Mouse (Mus musculus): ENCODE measurements around the gene Gm45785. TPM values are rescaled to one million over a fixed set of nuclear protein-coding genes. Genes with fewer than 3 reads are reported as not detected.

The Gm45785 gene
- polyA plus RNA-seq, 1 experiment from 2014 or later: not detected

GRCm38 (mm10) chr7:140856785-140857549 lies 836 bp upstream of the Gm45785 start, which contains the start of gene Ric8a:
Gene Ric8a, plus strand, starts transcription at chr7:140856957.
- H3K4me1 ChIP-seq (replicated peaks): peaks cover 40% of the 10 kb centered on the region
- H3K36me3 ChIP-seq: peaks cover 61% of the 10 kb centered on the region
- under 1% methylated on average over 50 of the region's 50 CpGs for WGBS
- H3K4me3 ChIP-seq (replicated peaks): peak within 1 kb of the TSS; percentile 88
- peak within 1 kb of the TSS; percentile 94 for H3K9ac ChIP-seq (replicated peaks)
- ATAC-seq: peak; percentile 85
- H3K27me3 ChIP-seq: no peaks in the 10 kb centered on the region
- H3K9me3 ChIP-seq: no peaks in the 10 kb centered on the region
- H3K27ac ChIP-seq: peak within 1 kb of the TSS; percentile 90
- peak within 1 kb of the TSS; percentile 94 for H3K4me2 ChIP-seq (replicated peaks)

GRCm38 (mm10) chr7:140855181-140855580 lies 950 bp downstream of the Gm45785 start:
- Histone ChIP-seq H3K4me2 (replicated peaks) (peak overlapping the region; percentile 94), H3K27me3 (no peaks in the 10 kb centered on the region), H3K4me1 (replicated peaks) (peaks cover 38% of the 10 kb centered on the region), H3K9ac (replicated peaks) (peak overlapping the region; percentile 94), H3K9me3 (no peaks in the 10 kb centered on the region), H3K36me3 (peaks cover 51% of the 10 kb centered on the region), H3K27ac (no peak overlapping the region), H3K4me3 (replicated peaks) (peak overlapping the region; percentile 88)
- no peak for ATAC-seq
- 78% methylated on average over 9 of the region's 9 CpGs for WGBS

GRCm38 (mm10) chr7:140854483-140854882 lies 1.6 kb downstream of the Gm45785 start:
- H3K27ac ChIP-seq: no peak overlapping the region
- 91% methylated on average over 18 of the region's 18 CpGs for WGBS
- no peak overlapping the region for H3K4me2 ChIP-seq (replicated peaks)
- 0 out of 2 replicates have a peak overlapping the region, but pooled peaks have one; percentile 88 for H3K4me3 ChIP-seq (replicated peaks)
- H3K36me3 ChIP-seq: peaks cover 44% of the 10 kb centered on the region
- ATAC-seq: no peak
- no peaks in the 10 kb centered on the region for H3K27me3 ChIP-seq
- peaks cover 31% of the 10 kb centered on the region for H3K4me1 ChIP-seq (replicated peaks)
- no peaks in the 10 kb centered on the region for H3K9me3 ChIP-seq
- H3K9ac ChIP-seq (replicated peaks): no peak overlapping the region

- H3K27me3 ChIP-seq: no peaks in the 10 kb centered on the region
- no peaks in the 10 kb centered on the region for H3K9me3 ChIP-seq
- peaks cover 20% of the 10 kb centered on the region for H3K4me1 ChIP-seq (replicated peaks)
- no peak overlapping the region for H3K4me3 ChIP-seq (replicated peaks)
- 90% methylated on average over 9 of the region's 9 CpGs for WGBS
- no peak for ATAC-seq
- H3K9ac ChIP-seq (replicated peaks): no peak overlapping the region
- peaks cover 35% of the 10 kb centered on the region for H3K36me3 ChIP-seq
- H3K27ac ChIP-seq: no peak overlapping the region
- H3K4me2 ChIP-seq (replicated peaks): no peak overlapping the region
Measured at GRCm38 (mm10) chr7:140853386-140853785, 2.7 kb downstream of the Gm45785 start.

GRCm38 (mm10) chr7:140851916-140852315 lies 4.2 kb downstream of the Gm45785 start:
- H3K4me2 ChIP-seq (replicated peaks): no peak overlapping the region
- no peaks in the 10 kb centered on the region for H3K9me3 ChIP-seq
- no peak overlapping the region for H3K9ac ChIP-seq (replicated peaks)
- no peak overlapping the region for H3K4me3 ChIP-seq (replicated peaks)
- peaks cover 12% of the 10 kb centered on the region for H3K4me1 ChIP-seq (replicated peaks)
- peaks cover 4% of the 10 kb centered on the region for H3K27me3 ChIP-seq
- no peak for ATAC-seq
- H3K27ac ChIP-seq: no peak overlapping the region
- 98% methylated on average over 4 of the region's 4 CpGs for WGBS
- peaks cover 35% of the 10 kb centered on the region for H3K36me3 ChIP-seq

GRCm38 (mm10) chr7:140848591-140848990 lies 7.5 kb downstream of the Gm45785 start:
- peaks cover 24% of the 10 kb centered on the region for H3K36me3 ChIP-seq
- H3K4me3 ChIP-seq (replicated peaks): no peak overlapping the region
- no peaks in the 10 kb centered on the region for H3K9me3 ChIP-seq
- no peak overlapping the region for H3K27ac ChIP-seq
- ATAC-seq: no peak
- H3K27me3 ChIP-seq: peaks cover 7% of the 10 kb centered on the region
- no peaks in the 10 kb centered on the region for H3K4me1 ChIP-seq (replicated peaks)
- H3K4me2 ChIP-seq (replicated peaks): no peak overlapping the region
- H3K9ac ChIP-seq (replicated peaks): no peak overlapping the region
- 94% methylated on average over 10 of the region's 10 CpGs for WGBS

- H3K9me3 ChIP-seq: no peaks in the 10 kb centered on the region
- H3K4me2 ChIP-seq (replicated peaks): no peak within 1 kb of the TSS
- no peak within 1 kb of the TSS for H3K9ac ChIP-seq (replicated peaks)
- H3K4me3 ChIP-seq (replicated peaks): no peak within 1 kb of the TSS
- ATAC-seq: no peak
- H3K27me3 ChIP-seq: peaks cover 14% of the 10 kb centered on the region
- H3K36me3 ChIP-seq: peaks cover 18% of the 10 kb centered on the region
- 76% methylated on average over 11 of the region's 11 CpGs for WGBS
- H3K4me1 ChIP-seq (replicated peaks): no peaks in the 10 kb centered on the region
- no peak within 1 kb of the TSS for H3K27ac ChIP-seq
Measured at GRCm38 (mm10) chr7:140847755-140848580, 8.2 kb downstream of the Gm45785 start, which contains the start of gene Odf3. Gene Odf3, plus strand, starts transcription at chr7:140847805.

GRCm38 (mm10) chr7:140846676-140847075 lies 9.5 kb downstream of the Gm45785 start:
- H3K36me3 ChIP-seq: peaks cover 5% of the 10 kb centered on the region
- no peak overlapping the region for H3K9ac ChIP-seq (replicated peaks)
- H3K27me3 ChIP-seq: peaks cover 25% of the 10 kb centered on the region
- H3K4me2 ChIP-seq (replicated peaks): no peak overlapping the region
- no peak overlapping the region for H3K27ac ChIP-seq
- no peak for ATAC-seq
- H3K4me1 ChIP-seq (replicated peaks): no peaks in the 10 kb centered on the region
- no peak overlapping the region for H3K4me3 ChIP-seq (replicated peaks)
- WGBS: 85% methylated on average over 10 of the region's 10 CpGs
- no peaks in the 10 kb centered on the region for H3K9me3 ChIP-seq

GRCm38 (mm10) chr7:140845683-140846082 lies 10.4 kb downstream of the Gm45785 start:
- Histone ChIP-seq H3K36me3 (no peaks in the 10 kb centered on the region), H3K9me3 (no peaks in the 10 kb centered on the region), H3K4me2 (replicated peaks) (no peak overlapping the region), H3K27me3 (peaks cover 33% of the 10 kb centered on the region), H3K4me1 (replicated peaks) (no peaks in the 10 kb centered on the region), H3K9ac (replicated peaks) (no peak overlapping the region), H3K4me3 (replicated peaks) (no peak overlapping the region), H3K27ac (no peak overlapping the region)
- ATAC-seq: 0 out of 2 replicates have a peak, but pooled peaks have one; percentile 2
- 61% methylated on average over 4 of the region's 4 CpGs for WGBS

- Histone ChIP-seq H3K27ac (no peak within 1 kb of the TSS), H3K4me2 (replicated peaks) (no peak within 1 kb of the TSS), H3K36me3 (no peaks in the 10 kb centered on the region), H3K9me3 (no peaks in the 10 kb centered on the region), H3K4me3 (replicated peaks) (no peak within 1 kb of the TSS), H3K27me3 (peaks cover 37% of the 10 kb centered on the region), H3K9ac (replicated peaks) (0 out of 2 replicates have a peak within 1 kb of the TSS, but pooled peaks have one; percentile 3), H3K4me1 (replicated peaks) (no peaks in the 10 kb centered on the region)
- ATAC-seq: peak; percentile 92
- WGBS: 34% methylated on average over 14 of the region's 14 CpGs
Measured at GRCm38 (mm10) chr7:140844905-140845665, 11.0 kb downstream of the Gm45785 start, which contains the start of gene Scgb1c1. Gene Scgb1c1, plus strand, starts transcription at chr7:140845547.

- H3K36me3 ChIP-seq: no peaks in the 10 kb centered on the region
- ATAC-seq: no peak
- no peaks in the 10 kb centered on the region for H3K4me1 ChIP-seq (replicated peaks)
- no peak overlapping the region for H3K9ac ChIP-seq (replicated peaks)
- H3K27ac ChIP-seq: no peak overlapping the region
- H3K4me2 ChIP-seq (replicated peaks): no peak overlapping the region
- H3K9me3 ChIP-seq: no peaks in the 10 kb centered on the region
- H3K27me3 ChIP-seq: peaks cover 41% of the 10 kb centered on the region
- H3K4me3 ChIP-seq (replicated peaks): no peak overlapping the region
- WGBS: 82% methylated on average over 7 of the region's 7 CpGs
Measured at GRCm38 (mm10) chr7:140843806-140844205, 12.3 kb downstream of the Gm45785 start.
